Mouse (Mus musculus): ENCODE results near the gene Rnf223.

Rnf223 gene

DNA sequence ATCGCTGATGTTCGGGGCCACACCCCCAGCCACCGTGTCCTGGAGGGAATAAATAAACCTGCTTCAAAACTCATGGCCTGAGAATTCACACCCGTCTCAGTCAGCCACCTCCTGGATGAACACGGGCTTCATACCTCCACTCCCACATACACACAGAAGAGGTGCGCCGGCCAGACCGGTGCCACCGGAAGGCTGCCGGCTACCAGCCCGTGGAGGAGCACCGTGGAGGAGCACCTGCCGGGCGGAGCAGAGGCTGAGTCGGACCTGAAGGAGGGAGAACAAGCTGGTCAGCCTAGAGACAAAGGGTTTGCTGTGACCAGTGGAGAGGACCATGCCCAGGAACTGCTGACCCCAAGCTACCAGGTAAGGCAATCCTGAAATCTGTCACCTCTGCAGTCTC, at the start of gene Rnf223:
TSS of gene Rnf223 (plus strand) at position 78 of the 400 bp plus-strand sequence.
- DNase-seq (ENCODE audit: low spot score in 2 of 2) = peak; percentile 29 to 53

DNA sequence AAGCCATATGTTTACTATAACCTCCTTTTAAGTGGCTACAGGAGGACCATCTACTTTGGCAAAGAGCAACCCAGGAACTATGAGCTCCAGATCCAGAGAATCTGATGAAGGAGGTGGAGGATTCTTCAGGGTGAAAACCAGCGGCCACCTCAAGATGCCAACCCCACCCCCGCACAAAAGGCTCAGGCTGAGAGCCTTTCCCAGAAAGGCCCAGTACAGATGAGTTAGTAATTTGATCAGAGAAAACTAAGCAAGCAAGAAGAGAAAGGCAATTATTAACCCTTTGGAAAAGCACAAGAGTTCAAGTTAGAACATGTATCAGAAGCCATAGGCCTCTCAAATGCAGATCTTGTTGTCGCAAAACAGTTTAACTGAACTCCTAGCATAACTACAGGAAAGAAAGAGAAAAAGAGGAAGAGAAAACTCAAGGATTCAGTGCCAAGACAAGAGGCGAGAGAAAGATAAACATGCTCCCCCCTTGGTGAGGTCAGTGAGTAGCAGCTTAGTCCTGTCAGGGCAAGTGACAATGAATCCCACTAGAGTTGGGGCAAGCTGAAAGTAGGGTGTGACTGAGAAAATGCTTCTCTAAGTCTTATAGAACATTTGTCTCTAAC, 47.6 kb upstream of the Rnf223 start:
- no peak for DNase-seq (ENCODE audit: low spot score in 2 of 2)

DNA sequence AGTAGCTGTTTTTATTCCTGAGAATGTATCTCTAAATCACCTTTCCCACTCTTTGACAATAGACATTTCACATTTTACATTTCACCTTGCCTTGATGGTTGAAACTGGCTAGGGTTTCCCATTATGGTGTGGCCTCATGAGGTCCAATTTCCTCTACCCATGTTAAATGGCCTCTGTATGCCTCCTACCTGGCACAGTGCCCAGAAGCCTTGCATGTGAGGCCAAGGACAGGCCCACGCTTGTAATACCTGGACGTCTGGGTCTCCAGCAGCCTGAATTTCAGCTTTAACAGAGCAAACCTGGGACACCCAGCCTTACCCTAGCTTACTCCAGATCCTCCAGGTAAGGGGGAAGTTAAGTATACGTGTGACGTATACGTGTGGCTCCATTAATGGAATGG, 47.0 kb upstream of the Rnf223 start:
- DNase-seq (ENCODE audit: low spot score in 2 of 2) = peak; percentile 73 to 83

DNA sequence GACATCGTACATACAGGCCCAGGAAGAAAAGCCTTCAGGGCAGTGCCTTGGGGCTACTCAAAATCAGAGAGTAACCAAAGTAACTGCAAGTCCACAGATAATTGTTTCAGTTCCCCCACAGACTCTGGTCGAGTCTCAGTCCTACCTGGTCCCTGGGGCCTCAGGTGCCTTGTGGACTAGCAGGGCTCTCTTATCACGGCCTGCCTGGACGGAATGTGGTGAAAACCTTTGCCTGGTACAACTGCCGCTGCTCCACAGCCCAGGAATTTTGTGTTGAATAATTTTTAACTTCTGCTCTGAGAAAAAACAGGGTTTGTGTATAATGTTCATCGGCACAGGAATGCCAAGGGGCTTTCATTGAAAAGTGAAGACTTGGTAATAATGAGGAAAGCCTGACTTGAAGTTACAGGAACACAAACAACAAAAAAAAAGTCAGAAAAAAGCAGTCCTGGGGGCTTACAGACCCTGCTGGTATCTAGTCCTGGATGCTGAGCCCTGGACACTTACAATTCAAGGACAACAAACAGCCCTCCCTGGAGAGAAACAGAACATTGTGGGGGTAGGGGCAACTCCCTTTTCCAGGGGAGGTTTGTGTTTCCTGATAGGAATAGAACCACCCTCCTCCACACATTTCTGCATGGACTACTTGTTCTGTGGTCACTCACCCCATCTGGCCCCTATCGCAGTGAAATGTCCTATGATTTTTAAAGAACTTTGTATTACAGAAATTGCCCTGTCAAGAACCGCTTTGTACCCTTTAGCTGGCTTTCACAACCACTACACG, 46.0 kb upstream of the Rnf223 start:
- no peak for DNase-seq (ENCODE audit: low spot score in 2 of 2)

DNA sequence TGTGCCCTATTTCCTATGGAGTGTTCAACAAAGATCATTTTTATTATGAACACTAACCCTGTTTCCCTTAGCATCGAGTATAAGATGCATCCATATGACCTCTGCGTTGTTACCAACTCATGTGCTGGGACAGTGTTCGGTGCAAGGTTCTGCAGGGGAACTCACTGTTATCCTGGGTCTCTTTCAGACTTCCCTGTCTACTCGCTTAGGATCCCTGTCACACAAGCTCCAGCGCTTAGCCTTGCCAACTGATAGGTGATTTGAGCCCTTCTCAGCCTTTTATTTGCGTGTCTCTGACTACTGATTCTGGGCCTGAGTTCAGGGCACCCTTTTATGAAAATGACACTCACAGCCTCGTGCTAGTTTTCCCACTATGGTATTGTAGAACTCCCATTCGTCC, 45.1 kb upstream of the Rnf223 start:
- DNase-seq (ENCODE audit: low spot score in 2 of 2) = no peak

DNA sequence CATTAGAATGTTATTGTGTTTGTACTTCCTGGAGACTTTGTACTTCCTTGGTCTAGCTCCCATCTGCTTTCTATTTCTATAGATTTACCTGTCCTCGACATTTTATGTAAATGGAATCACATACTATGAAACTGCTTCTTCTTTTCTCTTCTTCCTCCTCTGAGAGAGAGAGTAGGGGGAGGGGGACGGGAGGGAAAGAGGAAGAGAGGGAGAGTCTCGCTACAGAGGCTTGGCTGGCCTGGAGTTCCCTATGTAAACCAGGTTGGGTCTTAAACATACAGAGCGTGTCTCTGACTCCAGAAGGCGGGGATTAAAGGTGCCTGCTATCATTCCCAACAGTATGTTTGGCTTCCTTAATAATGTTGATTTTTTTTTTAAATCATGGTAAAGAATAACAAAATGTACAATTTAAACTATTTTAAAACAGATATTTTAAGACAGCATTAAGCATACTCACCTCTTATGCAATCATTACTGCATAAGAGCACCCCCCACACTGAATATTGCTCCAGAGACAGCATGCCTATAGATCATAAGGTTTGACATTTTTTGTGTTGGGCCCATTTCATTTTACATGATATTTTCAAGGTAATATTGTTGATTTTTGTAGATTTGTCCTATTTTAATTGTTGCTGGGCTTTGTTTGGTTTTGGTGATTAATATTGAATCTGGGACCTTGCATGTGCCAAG, 42.8 kb upstream of the Rnf223 start:
- no peak for DNase-seq (ENCODE audit: low spot score in 2 of 2)

DNA sequence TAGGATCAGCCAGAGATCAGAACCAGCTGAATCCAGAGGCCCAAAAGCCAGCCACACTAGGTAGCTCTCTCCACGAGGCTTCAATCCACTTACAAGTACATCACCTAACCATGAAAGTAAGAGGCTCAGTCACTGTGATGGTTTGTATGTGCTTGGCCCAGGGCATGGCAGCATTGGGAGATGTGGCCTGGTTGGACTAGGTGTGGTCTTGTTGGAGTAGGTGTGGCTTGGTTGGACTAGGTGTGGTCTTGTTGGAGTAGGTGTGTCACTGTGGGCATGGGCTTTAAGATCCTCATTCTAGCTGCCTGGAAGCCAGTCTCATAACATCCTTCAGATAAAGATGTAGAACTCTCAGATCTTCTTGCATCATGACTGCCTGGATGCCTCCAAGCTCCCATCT, 39.1 kb upstream of the Rnf223 start:
- DNase-seq (ENCODE audit: low spot score in 2 of 2) = no peak

DNA sequence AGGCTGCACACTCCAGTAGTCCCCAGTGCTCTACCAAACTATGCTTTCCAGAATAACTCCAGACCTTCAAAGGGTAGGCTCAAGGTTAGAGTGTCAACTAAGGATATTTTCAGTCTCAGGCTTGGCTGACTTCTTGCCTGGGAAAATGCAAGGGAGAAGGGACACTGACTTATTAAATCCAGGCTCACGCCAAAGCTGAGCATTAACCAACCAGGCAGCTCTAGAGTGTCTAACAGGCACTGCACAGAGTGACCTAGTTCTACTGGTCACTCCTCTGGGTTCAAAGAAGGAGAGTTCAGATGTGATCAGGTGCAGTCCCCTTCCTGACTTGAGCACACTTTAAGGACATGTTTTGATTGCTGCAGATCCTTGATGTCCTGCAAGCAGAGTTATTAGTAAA, 37.5 kb upstream of the Rnf223 start:
- no peak for DNase-seq (ENCODE audit: low spot score in 2 of 2)

DNA sequence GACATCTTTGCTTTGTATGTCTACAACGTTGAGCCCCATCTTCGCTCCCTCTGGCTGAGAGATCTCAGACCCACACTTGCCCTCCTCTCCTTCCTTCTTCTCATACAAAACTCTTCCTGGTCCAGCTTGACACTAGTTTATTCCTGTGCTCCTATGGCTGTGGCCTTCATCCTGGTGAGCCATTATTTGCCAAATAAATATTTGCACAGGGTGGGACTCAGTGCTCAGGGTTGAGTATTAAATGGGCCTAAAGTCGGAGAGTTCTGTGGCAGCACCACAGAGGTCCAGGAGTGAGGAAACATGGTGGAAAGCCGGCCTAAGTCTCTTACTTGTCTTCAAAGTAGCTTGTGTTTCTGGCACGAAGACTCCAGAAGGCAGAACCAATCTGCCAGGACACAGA, 36.6 kb upstream of the Rnf223 start:
- no peak for DNase-seq (ENCODE audit: low spot score in 2 of 2)

DNA sequence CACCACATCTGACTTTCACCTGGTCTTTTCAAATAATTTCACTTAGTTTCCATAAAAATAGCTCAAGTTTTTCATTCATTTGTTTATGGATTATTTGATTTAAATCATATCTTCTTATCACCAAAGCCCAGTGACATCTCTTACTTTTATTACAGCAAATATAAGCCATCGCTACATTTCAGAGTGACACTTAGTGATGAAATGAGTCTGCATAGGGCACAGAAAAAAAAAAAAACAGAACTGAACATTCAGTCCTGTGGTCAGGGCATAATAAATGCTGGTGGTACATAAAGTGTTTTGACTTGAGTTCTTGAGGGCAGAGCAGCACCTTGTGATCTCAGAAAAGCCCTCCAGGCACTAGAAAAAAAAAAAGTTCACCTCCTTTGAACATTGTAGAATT, 34.1 kb upstream of the Rnf223 start:
- DNase-seq (ENCODE audit: low spot score in 2 of 2) = no peak

DNA sequence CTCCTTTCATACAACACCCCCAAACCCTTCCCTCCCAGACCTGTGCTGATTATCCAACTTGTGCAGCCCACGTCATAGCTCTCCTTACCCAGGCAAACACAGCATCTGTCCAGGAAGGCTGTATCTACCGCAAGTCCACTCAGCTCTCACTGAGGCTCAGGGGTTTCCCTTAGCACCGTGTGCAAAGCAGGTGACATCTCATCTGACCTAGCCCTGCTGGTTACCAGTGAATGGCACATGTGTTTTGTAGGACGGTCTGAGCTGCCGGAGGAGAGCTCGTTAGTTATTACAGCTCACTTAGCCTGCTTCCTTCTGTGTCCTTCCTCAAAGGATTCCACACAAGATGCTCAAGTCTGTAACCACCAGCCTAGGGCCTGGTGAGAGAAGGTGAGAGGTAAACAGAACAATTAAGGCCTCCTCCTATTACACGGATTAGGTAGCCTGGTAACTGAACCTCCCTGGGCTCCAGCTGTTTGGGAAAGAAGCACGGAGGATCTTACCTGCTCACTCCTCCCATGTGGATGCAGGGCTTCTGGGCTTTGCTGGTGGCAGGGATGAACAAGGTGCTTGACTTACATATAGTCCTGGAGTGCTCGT, 32.4 kb upstream of the Rnf223 start:
- DNase-seq (ENCODE audit: low spot score in 2 of 2) = no peak

DNA sequence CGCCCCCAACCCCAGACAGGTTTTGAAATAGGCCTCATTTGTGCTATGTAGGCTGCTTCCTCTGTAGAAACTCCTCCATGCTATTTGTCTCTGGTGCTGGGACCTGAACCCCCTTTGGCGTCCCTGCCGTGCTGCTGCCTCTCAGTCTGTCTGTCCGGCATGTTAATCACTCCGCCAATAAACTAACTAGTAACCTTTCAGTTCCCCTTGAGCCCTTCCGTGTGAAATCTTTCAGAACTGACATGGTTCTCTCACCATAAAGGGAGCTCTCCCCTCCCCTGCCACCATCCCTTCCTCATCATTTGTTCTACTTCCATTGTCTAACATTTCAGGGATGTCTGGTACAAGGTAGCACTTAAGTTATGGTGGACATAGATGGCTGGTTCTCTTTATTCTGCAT, 30.9 kb upstream of the Rnf223 start:
- no peak for DNase-seq (ENCODE audit: low spot score in 2 of 2)

DNA sequence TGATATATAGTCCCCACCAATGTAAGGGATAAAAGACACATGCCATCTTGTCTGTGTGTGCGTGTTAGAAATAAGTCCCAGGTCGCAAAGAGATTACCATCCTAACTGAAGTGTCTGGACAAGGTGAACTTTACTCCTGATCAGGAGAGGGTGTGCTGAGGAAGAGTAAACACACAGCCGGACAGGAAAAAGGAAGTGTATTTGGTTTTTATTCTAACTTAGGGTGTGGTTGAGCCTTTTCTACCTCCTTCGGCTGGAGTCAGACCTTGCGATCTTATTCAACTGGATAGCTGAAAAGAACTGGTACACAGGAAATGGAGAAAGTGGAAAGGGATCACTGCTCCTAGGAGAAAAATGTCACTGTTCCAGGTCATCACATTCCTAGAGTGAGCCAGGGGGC, 29.8 kb upstream of the Rnf223 start:
- no peak for DNase-seq (ENCODE audit: low spot score in 2 of 2)

DNA sequence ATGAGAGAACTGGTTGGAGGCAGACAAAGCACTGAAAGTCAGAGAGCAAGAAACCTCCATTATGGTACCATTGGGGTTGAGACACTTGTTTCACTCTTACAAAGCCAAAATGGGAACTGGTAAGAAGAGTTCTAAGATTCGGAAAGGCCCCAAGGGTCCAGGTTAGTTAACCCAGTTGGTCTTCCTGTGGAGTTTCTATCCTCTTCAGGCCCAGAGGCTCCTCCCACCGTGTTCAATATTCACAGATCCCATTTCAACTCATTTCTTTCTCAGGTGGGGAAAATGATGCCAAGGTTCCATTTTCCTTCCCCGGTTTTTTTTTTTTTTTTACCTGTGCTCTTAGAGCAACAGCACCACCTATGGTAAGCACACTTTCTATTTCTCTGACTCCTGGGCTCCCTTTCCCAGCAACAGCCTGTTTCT, 28.8 kb upstream of the Rnf223 start:
- DNase-seq (ENCODE audit: low spot score in 2 of 2) = no peak

DNA sequence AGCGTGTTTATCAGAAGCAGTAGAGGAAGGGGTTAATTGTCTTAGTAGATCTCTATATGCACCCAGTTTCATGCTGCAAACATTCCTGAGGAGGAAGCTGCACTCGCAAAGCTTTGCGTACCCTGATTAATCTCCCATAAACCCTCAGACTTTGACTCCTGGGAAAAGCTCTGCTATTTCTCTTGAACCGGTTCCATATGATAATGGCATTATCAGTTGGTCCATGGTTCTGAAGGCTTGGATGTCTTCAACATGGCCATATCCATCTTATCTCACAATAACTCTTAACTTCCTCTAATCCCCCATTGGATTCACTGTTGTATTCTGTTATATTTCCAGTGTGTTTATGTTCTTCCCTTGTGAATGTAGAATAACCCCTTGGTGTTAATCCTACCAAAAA, 27.0 kb upstream of the Rnf223 start:
- DNase-seq (ENCODE audit: low spot score in 2 of 2) = no peak

DNA sequence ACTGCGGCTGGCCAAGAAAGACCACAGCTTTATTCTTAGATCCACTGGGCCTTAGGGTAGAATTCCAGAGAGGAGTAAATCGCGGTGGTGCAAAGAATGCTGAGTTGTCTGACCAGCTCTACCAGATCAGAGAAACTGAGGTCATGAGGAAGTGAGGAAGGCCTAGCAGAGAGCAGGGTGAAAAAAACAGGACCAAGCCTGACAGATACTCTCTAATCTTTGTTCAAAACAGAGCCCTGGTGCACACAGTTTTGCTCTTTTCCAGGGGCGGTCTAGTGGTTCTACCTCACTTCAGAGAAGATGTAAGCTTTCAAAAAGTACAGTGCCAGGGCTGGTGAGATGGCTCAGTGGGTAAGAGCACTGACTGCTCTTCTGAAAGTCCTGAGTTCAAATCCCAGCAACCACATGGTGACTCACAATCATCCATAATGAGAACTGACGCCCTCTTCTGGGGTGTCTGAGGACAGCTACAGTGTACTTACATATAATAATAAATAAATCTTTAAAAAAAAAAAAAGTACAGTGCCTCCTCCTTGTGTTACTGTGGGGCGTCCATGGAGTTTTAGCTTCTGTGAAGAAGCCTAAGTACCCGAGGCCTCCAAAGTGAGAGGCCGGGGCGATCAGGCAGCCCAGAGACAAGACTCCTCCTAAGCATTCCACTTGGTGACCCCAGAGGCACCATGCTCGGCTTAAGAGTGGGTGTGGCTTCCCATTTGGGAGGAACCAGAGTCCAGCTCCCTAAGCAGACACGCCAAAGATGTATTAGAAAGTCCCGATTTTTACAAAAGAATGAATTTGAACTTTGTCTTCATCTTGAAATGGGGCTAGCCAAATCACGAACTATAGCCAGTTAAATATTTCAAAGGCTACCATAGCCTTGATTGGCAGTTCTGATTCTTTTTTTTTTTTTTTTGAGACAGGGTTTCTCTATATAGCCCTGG, 21.4 kb upstream of the Rnf223 start:
- DNase-seq (ENCODE audit: low spot score in 2 of 2) = peak; percentile 33 to 47

DNA sequence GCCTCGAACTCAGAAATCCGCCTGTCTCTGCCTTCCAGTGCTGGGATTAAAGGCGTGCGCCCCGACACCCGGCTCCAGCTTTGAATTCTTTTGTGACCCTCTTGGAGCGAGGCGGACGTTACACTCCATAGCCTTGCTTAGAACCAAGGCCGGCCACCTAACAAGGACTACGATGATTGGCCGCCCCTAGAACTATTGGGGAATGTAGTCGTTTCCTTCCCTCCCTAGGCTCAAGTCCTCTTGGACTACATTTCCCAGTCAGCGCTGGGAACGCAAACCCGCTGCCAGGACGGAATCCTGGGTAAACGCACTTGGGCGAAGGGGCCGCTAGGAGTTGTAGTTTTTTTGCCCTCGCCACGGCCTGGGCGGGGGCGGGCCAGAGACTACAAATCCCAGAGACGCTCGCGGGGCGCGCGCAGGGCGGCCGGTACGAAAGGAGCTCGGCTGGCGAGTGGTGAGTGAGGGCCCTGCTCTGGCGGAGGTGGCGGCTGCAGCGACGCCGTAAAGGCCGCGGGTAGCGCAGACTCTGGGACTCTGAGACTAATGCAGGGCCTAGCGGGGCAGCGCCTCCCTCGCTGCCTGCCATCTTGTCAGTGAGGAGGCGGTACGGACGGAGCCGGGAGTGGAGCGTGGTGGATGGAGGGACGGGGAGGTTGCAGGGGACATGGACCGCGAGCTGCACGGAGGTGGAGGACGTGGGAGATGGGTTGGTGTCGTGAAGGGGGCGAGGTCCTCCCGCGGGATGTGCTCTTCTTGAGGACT, 20.6 kb upstream of the Rnf223 start, which contains the start of gene 9430015G10Rik:
TSS of gene 9430015G10Rik (plus strand) at position 413 of the 762 bp plus-strand sequence.
- DNase-seq (ENCODE audit: low spot score in 2 of 2) = peak; percentile 95 to 97

DNA sequence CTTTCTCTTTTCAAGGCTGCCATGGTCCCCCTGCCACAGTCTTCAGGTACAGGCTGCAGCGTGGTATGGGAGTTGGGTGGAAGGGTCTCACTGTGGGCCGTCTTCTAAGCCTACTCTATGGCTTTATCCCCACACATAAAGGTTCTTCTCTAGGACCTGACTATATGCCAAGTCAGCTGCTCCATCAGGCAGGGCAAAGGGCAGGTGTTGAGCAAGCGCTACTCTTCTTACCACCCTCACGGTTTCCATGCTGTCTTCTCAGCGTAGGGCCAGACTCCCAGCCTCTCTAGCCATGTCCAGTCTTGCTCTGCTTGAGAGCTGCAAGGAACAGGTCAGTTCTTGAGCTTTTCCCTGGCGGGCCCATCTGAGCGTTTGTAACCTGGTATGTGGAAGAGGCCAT, 6.2 kb upstream of the Rnf223 start:
- DNase-seq (ENCODE audit: low spot score in 2 of 2) = no peak

DNA sequence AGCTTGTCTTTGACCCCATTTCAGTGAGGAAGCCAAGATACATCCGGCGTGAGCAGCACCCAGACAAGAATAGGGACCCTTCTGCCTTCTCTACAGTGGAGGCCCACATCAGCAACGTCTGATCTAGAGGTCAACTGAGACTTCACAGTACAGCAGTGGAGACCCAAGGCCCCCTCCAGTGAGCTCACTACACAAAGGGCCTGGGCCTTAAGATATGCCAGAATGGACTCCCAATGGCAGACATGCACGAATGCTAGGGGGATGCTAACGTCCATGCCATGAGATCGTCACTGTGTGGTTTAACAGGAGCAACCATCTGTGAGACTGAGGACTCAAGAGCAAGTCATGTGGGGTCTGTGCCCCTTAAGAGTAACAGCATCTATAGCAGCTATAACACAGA, 4.9 kb upstream of the Rnf223 start:
- DNase-seq (ENCODE audit: low spot score in 2 of 2) = no peak

DNA sequence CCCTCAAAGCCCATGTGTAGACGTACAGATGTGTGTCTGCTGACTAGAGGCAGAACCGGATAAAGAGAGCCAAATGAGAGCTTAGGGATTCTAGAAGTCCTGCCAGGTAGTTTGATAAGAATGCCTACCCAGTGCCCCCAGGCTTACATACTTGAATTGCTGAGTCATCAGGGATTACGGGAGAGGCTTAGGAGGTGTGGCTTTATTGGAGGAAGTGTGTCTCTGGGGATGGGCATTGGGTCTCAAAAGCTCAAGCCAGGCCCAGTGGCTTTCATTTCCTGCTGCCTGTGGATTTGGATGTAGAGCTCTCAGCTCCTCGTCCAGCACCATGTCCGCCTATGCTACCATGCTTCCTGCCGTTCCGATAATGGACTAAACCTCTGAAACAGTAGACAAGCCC, 3.5 kb upstream of the Rnf223 start:
- DNase-seq (ENCODE audit: low spot score in 2 of 2) = no peak

DNA sequence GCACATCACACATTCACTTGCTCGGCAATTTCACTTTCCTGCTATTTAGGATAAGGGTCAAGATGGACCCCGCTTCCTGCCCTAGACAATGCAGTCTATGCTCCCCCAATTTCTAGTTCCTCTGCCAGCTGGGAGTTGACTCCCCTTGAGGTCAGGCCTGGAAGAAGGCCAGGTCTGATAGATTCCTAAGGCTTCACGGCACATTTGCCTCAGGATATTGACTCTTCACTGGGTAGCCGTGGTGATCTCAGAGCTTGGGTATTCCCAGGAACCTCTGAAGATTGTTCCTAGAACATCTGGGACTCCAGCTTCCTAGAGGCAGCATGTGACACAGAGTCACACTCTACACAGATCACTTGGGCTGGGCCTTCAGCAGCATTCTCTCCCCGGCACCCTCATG, 1.6 kb upstream of the Rnf223 start:
- DNase-seq (ENCODE audit: low spot score in 2 of 2) = no peak
